ENCODE assay signal across 24 mouse cellular contexts in the genomic region with DNA sequence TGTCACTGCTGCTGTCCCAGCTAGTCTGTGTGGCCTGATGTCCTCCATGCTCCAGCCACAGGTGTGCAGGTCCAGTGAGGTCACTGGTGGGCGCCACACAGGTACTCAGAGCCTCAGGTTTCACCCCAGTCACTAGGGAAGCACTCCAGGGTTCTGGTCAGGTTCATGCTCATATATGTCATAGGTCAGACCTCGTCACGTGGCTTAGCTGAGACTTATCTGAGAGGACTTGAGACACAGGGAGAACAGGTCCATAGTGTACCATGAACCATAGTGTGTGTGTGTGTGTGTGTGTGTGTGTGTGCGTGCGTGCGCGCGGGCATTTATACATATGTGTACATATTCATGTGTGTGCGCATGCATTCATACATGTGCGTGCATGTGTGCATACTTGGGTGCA. TPM values are rescaled to one million over a fixed set of nuclear protein-coding genes. Genes with fewer than 3 reads are reported as not detected.
DNase-seq lines count a peak whose midpoint lies in the region; ATAC-seq and TF ChIP-seq lines count a peak whose summit lies in the region.
"Had no signal": no experiment of that assay in that cellular context is flagged by ENCODE, and none has a peak within 500 bp of the region (broad histone marks: within the 10 kb centered on the region; RNA-seq: fewer than 3 reads in every experiment).

No protein-coding gene starts in this region.

- H3K9me3 ChIP-seq in intestine, postnatal 0 days (ENCODE audit: control insufficient read depth), result no peaks in the 10 kb centered on the region
- no peaks in the 10 kb centered on the region for H3K9me3 ChIP-seq in stomach, embryonic 16.5 days (replicated peaks; ENCODE audit: control insufficient read depth, low read length)
- H3K9me3 ChIP-seq: forebrain, embryonic 10.5 days; forebrain, embryonic 13.5 days; heart, embryonic 12.5 days; heart, embryonic 15.5 days; hindbrain, embryonic 10.5 days; hindbrain, embryonic 13.5 days had no signal

- TF ChIP-seq CTCF in gastrocnemius, adult 2 months (IDR thresholded peaks at IDR 0.05), result no peak
- no peak for TF ChIP-seq CTCF in intestine, postnatal 0 days (IDR thresholded peaks at IDR 0.05; ENCODE audit: low read depth)

- H3K4me1 ChIP-seq in intestine, postnatal 0 days (replicated peaks; ENCODE audit: control insufficient read depth, insufficient read depth, low read length), result peaks cover 8% of the 10 kb centered on the region; the same call in 1 of the 2 replicates
- no peaks in the 10 kb centered on the region for H3K4me1 ChIP-seq in stomach, embryonic 16.5 days (ENCODE audit: control insufficient read depth, insufficient read depth, low read length)

- H3K4me2 ChIP-seq in intestine, postnatal 0 days (replicated peaks; ENCODE audit: low read depth), result no peak overlapping the region
- H3K4me2 ChIP-seq in stomach, embryonic 16.5 days (ENCODE audit: low read depth, low read length), result no peak overlapping the region
- H3K4me2 ChIP-seq: forebrain, embryonic 13.5 days; heart, embryonic 12.5 days; heart, embryonic 15.5 days; hindbrain, embryonic 13.5 days had no signal

- no peaks in the 10 kb centered on the region for H3K27me3 ChIP-seq in intestine, postnatal 0 days (replicated peaks; ENCODE audit: control insufficient read depth, insufficient read depth, low read length)
- no peaks in the 10 kb centered on the region for H3K27me3 ChIP-seq in stomach, embryonic 16.5 days (ENCODE audit: control insufficient read depth, insufficient read depth, low read length)
- H3K27me3 ChIP-seq: forebrain, embryonic 13.5 days; heart, embryonic 12.5 days; heart, embryonic 15.5 days; hindbrain, embryonic 13.5 days; Patski had no signal

- H3K9ac ChIP-seq in intestine, postnatal 0 days (ENCODE audit: low read depth, low read length), result no peak overlapping the region
- no peak overlapping the region for H3K9ac ChIP-seq in stomach, embryonic 16.5 days (ENCODE audit: low read length)
- H3K9ac ChIP-seq: forebrain, embryonic 13.5 days; heart, embryonic 12.5 days; heart, embryonic 15.5 days; hindbrain, embryonic 13.5 days had no signal

- 86% methylated on average over 10 of the region's 10 CpGs for WGBS in intestine, postnatal 0 days
- WGBS in stomach, embryonic 16.5 days, result 94% methylated on average over 10 of the region's 10 CpGs

- H3K27ac ChIP-seq in gastrocnemius, adult 2 months, result peak overlapping the region; percentile 38; the same call in 1 of the 2 replicates
- H3K27ac ChIP-seq in intestine, postnatal 0 days (ENCODE audit: low read depth, low read length), result peak overlapping the region; percentile 46; the same call in 1 of the 2 replicates
- H3K27ac ChIP-seq in stomach, embryonic 16.5 days (ENCODE audit: low read length), result no peak overlapping the region
- H3K27ac ChIP-seq: forebrain, embryonic 10.5 days; forebrain, embryonic 13.5 days; heart, embryonic 15.5 days; hindbrain, embryonic 10.5 days; hindbrain, embryonic 13.5 days had no signal

- H3K36me3 ChIP-seq in intestine, postnatal 0 days (ENCODE audit: control insufficient read depth, insufficient read depth), result no peaks in the 10 kb centered on the region
- no peaks in the 10 kb centered on the region for H3K36me3 ChIP-seq in stomach, embryonic 16.5 days (ENCODE audit: control insufficient read depth, insufficient read depth, low read length)
- H3K36me3 ChIP-seq: heart, embryonic 12.5 days; heart, embryonic 15.5 days; hindbrain, embryonic 10.5 days; hindbrain, embryonic 13.5 days had no signal

- H3K4me3 ChIP-seq in gastrocnemius, adult 2 months, result no peak overlapping the region
- H3K4me3 ChIP-seq in intestine, postnatal 0 days (ENCODE audit: low read depth, low read length), result no peak overlapping the region
- no peak overlapping the region for H3K4me3 ChIP-seq in stomach, embryonic 16.5 days (replicated peaks; ENCODE audit: low read length)
- H3K4me3 ChIP-seq: forebrain, embryonic 10.5 days; forebrain, embryonic 13.5 days; heart, embryonic 12.5 days; heart, embryonic 15.5 days; hindbrain, embryonic 10.5 days; hindbrain, embryonic 13.5 days had no signal

- peak; percentile 63 for ATAC-seq in intestine, postnatal 0 days
- peak; percentile 3; the same call in 1 of the 2 replicates for ATAC-seq in stomach, embryonic 16.5 days (ENCODE audit: insufficient read depth, low FRiP score)
- ATAC-seq: forebrain, embryonic 13.5 days; forebrain, embryonic 16.5 days; hindbrain, embryonic 16.5 days; Patski had no signal

- DNase-seq in gastrocnemius, adult 2 months, result no peak
- DNase-seq in gastrocnemius, postnatal 14 days, result no peak
- no peak for DNase-seq in Muller cell, postnatal 12 days (ENCODE audit: inconsistent ontology term)
- DNase-seq in thymus, postnatal 0 days (ENCODE audit: low spot score), result no peak
- DNase-seq: adrenal gland, postnatal 10 days; adrenal gland, postnatal 36 days; cerebellum, adult 18-20 months; cerebellum, adult 9-10 months; cerebellum, postnatal 14 days; gastrocnemius, postnatal 25 days; heart, adult 18-20 months; heart, postnatal 10 days; heart, postnatal 36 days had no signal

- intact Hi-C loops in gastrocnemius, adult 2 months (cut with DNase I), result no loop called here
- intact Hi-C loops in gastrocnemius, postnatal 14 days (cut with DNase I; ENCODE audit: low total_unique reads), result no loop called here

RNA-seq across cellular contexts. Expression of a gene that starts 46.4 kb away (rescaled TPM):
- total RNA-seq in gastrocnemius, adult 2 months (2021), result 10 to 100 TPM; 18.8 to 20.5 TPM
- 10 to 100 TPM; 14.4 to 18.6 TPM for total RNA-seq in gastrocnemius, postnatal 14 days (2021)
- 12.0 and 14.9 TPM in 2 replicates for polyA plus RNA-seq in intestine, postnatal 0 days (2015; fragmentation: Nextera tagmentation; extraction: Ambion mirVana)
- polyA plus RNA-seq in stomach, embryonic 16.5 days (2015; fragmentation: Nextera tagmentation; extraction: Ambion mirVana), result 18.0 and 22.4 TPM in 2 replicates
- 24.0 and 24.7 TPM in 2 replicates for polyA plus RNA-seq in thymus, postnatal 0 days (2015; fragmentation: Nextera tagmentation; extraction: Ambion mirVana)
